Mouse (Mus musculus): ENCODE measurements around the gene Megf8.

Gene Megf8

GRCm38 (mm10) chr7:25297454-25298325, 19.3 kb upstream of the Megf8 start, which contains the start of gene Pafah1b3:
Pafah1b3 (minus strand) TSS chr7:25297986.
- DNase-seq (ENCODE audit: low read depth, low spot score), result peak; percentile 99

- peak; percentile 98 for DNase-seq (ENCODE audit: low read depth, low spot score)
Measured at GRCm38 (mm10) chr7:25301063-25301462, 15.9 kb upstream of the Megf8 start, which contains the start of gene Prr19. Prr19 (plus strand) TSS chr7:25301411.

- no peak for DNase-seq (ENCODE audit: low read depth, low spot score)
Measured at GRCm38 (mm10) chr7:25303003-25303684, 13.8 kb upstream of the Megf8 start.

DNA sequence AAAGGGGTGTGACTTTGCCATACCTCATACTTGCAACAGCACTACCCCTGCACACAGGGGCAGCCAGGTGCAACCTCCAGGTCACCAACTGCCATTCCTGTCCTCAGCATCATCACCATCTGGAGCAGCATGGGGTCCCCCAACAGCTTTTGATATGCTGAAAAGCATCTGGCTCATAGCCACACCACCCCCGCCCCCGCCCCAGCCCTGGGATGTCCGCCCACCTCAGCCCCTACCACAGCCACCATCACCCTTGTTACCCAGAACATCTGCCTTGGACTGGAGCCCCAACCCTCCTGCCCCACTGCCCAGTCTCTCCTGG, 13.3 kb upstream of the Megf8 start:
- peak; percentile 73 for DNase-seq (ENCODE audit: low read depth, low spot score)

- DNase-seq (ENCODE audit: low read depth, low spot score), result peak; percentile 53
Measured at GRCm38 (mm10) chr7:25305481-25305880, 11.5 kb upstream of the Megf8 start.

- peak; percentile 83 for DNase-seq (ENCODE audit: low read depth, low spot score)
Measured at GRCm38 (mm10) chr7:25305956-25306613, 10.9 kb upstream of the Megf8 start, which contains the start of gene Tmem145. Tmem145 (plus strand) TSS chr7:25306106.

GRCm38 (mm10) chr7:25306614-25306996, 10.4 kb upstream of the Megf8 start:
- no peak for DNase-seq (ENCODE audit: low read depth, low spot score)

DNA sequence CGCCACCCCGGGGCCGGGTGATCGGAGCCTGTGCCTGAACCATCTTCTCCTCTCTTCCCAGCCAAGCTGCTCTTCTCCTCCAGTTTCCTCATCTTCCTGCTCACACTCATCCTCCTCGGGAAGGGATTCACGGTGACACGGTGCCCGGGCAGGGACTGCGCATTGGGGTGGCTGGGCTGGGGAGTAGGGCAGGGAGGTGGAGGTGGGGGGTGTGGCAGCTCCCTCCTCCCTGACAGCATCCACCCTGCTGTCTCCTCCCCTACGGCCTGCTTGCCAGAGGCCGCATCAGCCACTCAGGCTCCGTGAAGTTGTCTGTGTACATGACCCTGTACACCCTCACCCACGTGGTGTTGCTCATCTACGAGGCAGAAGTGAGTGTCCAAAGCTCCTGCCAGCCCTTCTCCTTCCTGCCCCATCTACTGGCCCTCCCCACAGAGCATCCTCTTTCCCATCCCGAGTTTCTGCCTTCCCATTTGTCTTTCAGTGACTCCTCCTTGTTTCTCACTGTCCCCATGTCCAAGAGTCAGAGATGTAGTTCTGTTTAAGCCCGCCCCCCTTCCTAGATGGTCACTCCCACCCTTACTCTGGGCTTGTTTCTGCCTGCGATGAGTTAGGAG, 8.2 kb upstream of the Megf8 start:
- DNase-seq (ENCODE audit: low read depth, low spot score), result no peak

- no peak for DNase-seq (ENCODE audit: low read depth, low spot score)
Measured at GRCm38 (mm10) chr7:25309425-25309824, 7.5 kb upstream of the Megf8 start.

GRCm38 (mm10) chr7:25311193-25311592, 5.8 kb upstream of the Megf8 start:
- no peak for DNase-seq (ENCODE audit: low read depth, low spot score)

- DNase-seq (ENCODE audit: low read depth, low spot score), result no peak
Measured at GRCm38 (mm10) chr7:25313325-25313724, 3.6 kb upstream of the Megf8 start.

DNA sequence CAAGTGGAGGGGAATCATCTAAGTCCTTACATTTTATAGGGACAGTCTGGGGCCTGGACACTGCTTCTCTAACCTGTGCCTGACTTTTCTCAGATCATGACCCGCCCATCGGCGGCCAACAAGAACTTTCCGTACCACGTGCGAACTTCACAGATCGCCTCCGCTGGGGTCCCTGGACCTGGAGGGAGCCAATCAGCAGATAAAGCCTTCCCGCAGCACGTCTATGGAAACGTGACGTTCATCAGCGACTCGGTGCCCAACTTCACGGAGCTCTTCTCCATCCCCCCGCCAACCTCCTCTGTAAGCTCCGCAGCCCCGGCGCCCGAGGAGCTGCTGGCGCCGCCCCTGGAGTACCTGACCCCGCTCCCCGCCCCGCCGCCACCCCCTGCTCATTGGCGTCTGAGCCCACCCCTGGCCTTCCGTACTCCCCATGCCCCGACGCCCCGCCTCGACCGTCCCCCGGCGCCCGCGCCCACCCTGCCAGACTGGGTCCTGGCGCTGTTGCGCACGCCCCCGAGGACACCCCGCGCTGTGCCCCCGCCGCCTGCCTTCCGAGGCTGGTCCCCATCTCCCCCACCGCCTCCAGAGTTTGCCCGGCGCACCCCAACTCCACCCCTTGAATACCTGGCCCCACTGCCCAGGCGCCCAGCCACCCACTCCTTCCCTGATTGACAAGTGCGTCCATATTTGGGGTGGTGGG, 2.2 kb upstream of the Megf8 start:
- DNase-seq (ENCODE audit: low read depth, low spot score), result peak; percentile 58

DNA sequence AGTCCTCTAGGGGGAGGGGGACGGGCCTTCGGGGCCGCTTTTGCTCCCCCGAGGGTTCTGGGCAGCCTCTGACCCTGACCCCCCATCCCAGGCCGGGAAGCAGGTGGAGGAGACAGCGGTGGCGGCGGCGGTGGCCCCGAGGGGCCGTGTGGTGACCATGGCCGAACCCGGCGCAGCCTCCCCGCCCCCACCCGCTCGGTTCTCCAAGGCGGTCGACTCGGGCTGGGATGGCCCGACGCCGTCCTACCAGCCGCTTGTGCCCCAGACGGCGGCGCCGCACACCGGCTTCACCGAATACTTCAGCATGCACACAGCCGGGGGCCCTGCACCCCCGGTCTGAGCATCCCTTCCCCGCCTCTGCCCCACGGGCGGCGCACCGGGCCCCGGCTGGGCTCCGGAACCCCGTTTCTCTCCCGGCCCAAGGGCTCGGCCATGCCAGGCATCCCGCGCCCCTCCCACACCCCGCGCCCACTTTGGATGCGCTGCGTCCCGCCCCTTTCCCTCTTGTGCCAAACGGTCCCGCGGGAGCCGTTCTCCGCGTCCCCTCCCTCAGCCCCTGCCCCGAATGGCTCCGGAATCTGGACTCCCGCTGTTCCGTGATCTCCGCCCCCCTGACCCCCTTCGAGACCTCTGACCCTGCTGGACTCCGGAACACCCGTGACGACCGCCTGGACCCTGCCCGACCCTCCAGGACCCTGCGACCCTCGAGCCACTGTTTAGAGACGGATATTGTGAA, 1.5 kb upstream of the Megf8 start:
- peak; percentile 72 for DNase-seq (ENCODE audit: low read depth, low spot score)

DNA sequence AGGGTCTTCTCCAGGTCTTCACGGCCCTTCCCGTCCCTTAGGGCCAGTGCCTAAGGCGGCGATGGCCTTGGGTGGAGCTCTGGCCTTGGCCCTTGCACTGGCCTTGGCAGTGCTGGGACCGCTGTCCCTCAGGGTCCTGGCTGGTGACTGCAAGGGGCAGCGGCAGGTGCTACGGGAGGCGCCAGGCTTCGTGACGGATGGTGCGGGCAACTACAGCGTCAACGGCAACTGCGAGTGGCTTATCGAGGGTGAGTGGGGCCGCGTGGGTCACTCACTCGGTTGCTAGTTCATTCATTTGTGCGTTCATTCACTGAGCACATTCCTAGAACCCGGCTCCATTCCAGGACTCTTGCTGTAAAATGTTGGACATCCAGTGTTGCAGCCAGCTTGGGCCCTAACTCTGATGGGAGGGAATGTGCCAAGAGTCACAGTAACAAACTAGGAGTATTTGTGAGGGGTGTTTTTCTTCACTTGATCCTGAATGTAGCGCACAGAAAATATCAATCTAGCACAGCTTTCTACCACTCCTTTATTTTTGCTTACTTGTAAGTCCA, 559 bp downstream of the Megf8 start:
- no peak for DNase-seq (ENCODE audit: low read depth, low spot score)

DNA sequence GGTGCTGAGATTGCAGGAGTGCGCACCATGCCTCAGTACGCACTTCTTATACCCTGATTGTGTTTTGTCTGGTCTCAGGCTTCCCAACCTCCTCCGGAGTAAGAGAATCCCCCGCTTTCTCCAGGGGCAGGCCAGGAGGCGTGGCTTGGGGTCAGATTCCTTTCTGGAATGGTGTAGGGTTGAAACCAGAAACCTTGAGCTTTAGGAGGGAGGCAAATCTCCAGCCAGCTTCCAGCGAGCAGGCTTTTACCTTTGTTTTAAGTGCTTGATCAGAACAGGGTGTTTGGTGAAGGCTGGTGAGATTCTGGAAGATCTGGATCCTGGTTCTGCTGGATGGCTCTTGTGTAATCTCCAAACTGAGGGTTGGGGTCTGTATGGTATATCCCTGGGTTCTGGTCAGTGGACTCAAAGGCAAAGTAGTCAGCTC, 5.1 kb downstream of the Megf8 start:
- DNase-seq (ENCODE audit: low read depth, low spot score), result peak; percentile 95

DNA sequence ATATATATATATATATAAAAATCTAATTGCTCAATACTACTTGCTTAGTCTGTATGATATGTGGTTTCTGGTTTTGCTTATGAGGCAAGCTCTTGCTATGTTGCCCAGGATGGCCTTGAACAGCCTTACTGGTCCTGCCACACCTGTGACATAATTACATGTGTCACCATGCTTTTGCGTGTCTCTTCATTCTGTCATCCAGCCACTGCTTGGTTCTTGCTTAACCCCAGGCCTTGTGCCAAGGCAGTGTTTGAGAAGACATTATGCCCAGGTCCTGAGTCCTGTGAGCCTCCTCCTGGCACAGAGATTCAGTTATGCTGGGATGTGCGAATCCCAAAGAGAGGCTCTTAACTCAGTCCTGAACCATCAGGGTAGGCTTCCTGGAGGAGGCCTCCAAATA, 6.3 kb downstream of the Megf8 start:
- DNase-seq (ENCODE audit: low read depth, low spot score), result no peak

- DNase-seq (ENCODE audit: low read depth, low spot score), result peak; percentile 68
Measured at GRCm38 (mm10) chr7:25325431-25325830, 8.5 kb downstream of the Megf8 start.

- no peak for DNase-seq (ENCODE audit: low read depth, low spot score)
Measured at GRCm38 (mm10) chr7:25326233-25326632, 9.3 kb downstream of the Megf8 start.

- DNase-seq (ENCODE audit: low read depth, low spot score), result peak; percentile 86
Measured at GRCm38 (mm10) chr7:25333596-25334307, 16.8 kb downstream of the Megf8 start.

GRCm38 (mm10) chr7:25334472-25334871, 17.5 kb downstream of the Megf8 start:
- DNase-seq (ENCODE audit: low read depth, low spot score), result no peak
